Mouse (Mus musculus): ENCODE measurements around the gene Cbx1. TPM values are rescaled to one million over a fixed set of nuclear protein-coding genes. Genes with fewer than 3 reads are reported as not detected.

The Cbx1 gene
- polyA plus RNA-seq, 2 experiments = 23.5 to 25.0 TPM

- H3K4me1 ChIP-seq (replicated peaks; ENCODE audit: control insufficient read depth in 2 of 2, insufficient read depth in 2 of 2, low read length in 1 of 2) = peaks cover 23 to 32% of the 10 kb centered on the region in 2 experiments
- TF ChIP-seq EP300 (IDR thresholded peaks at IDR 0.05; ENCODE audit: low read depth) (no peak), CTCF (IDR thresholded peaks at IDR 0.05; ENCODE audit: low read depth) (no peak)
Observed at GRCm38 (mm10) chr11:96827917-96828316, 39.0 kb downstream of the Cbx1 start.

GRCm38 (mm10) chr11:96828881-96829280 is 40.0 kb downstream of the Cbx1 start:
- Histone ChIP-seq H3K4me3 (ENCODE audit: insufficient read depth in 1 of 2, low read depth in 2 of 2, low read length in 2 of 2) (peak overlapping the region; percentile 83 to 98), H3K9me3 (ENCODE audit: control insufficient read depth, low read length) (no peaks in the 10 kb centered on the region), H3K4me1 (replicated peaks; ENCODE audit: control insufficient read depth in 2 of 2, insufficient read depth in 2 of 2, low read length in 1 of 2) (peaks cover 21 to 32% of the 10 kb centered on the region in 2 experiments), H3K9ac (replicated peaks) (peak overlapping the region; percentile 94), H3K36me3 (replicated peaks; ENCODE audit: control insufficient read depth, insufficient read depth, low read depth) (peaks cover 17% of the 10 kb centered on the region), H3K4me2 (ENCODE audit: low read depth) (peak overlapping the region; percentile 91), H3K27me3 (ENCODE audit: control insufficient read depth, insufficient read depth, low read length) (no peaks in the 10 kb centered on the region), H3K27ac (peak overlapping the region; percentile 94)
- DNase-seq (ENCODE audit: low read depth in 3 of 3, low spot score in 3 of 3) = no peak
- TF ChIP-seq EP300 (IDR thresholded peaks at IDR 0.05; ENCODE audit: low read depth) (no peak), CTCF (IDR thresholded peaks at IDR 0.05; ENCODE audit: low read depth) (no peak)
- ATAC-seq (ENCODE audit: insufficient read depth) = no peak
- 13% methylated on average over 10 of the region's 10 CpGs for WGBS (ENCODE audit: insufficient replicate concordance)

More at GRCm38 (mm10) chr11:96827917-96828316, 39.0 kb downstream of the Cbx1 start:
- Histone ChIP-seq H3K9me3 (ENCODE audit: control insufficient read depth, low read length) (no peaks in the 10 kb centered on the region), H3K4me3 (ENCODE audit: insufficient read depth in 1 of 2, low read depth in 2 of 2, low read length in 2 of 2) (no peak overlapping the region), H3K27me3 (ENCODE audit: control insufficient read depth, insufficient read depth, low read length) (no peaks in the 10 kb centered on the region), H3K4me2 (ENCODE audit: low read depth) (peak overlapping the region; percentile 91), H3K9ac (replicated peaks) (peak overlapping the region; percentile 19; the same call in 1 of the 2 replicates), H3K27ac (no peak overlapping the region), H3K36me3 (replicated peaks; ENCODE audit: control insufficient read depth, insufficient read depth, low read depth) (peaks cover 17% of the 10 kb centered on the region)
- WGBS (ENCODE audit: insufficient replicate concordance) = 82% methylated on average over 9 of the region's 9 CpGs
- no peak for DNase-seq (ENCODE audit: low read depth in 3 of 3, low spot score in 3 of 3)
- no peak for ATAC-seq (ENCODE audit: insufficient read depth)

- DNase-seq (ENCODE audit: low read depth in 3 of 3, low spot score in 3 of 3) (peak; percentile 78 to 83 (median 81)), ATAC-seq (ENCODE audit: insufficient read depth) (peak; percentile 84)
- Histone ChIP-seq H3K36me3 (replicated peaks; ENCODE audit: control insufficient read depth, insufficient read depth, low read depth) (peaks cover 17% of the 10 kb centered on the region), H3K9ac (replicated peaks) (peak overlapping the region; percentile 94), H3K4me3 (ENCODE audit: insufficient read depth in 1 of 2, low read depth in 2 of 2, low read length in 2 of 2) (peak overlapping the region; percentile 83 to 98), H3K4me1 (replicated peaks; ENCODE audit: control insufficient read depth in 2 of 2, insufficient read depth in 2 of 2, low read length in 1 of 2) (peaks cover 18 to 29% of the 10 kb centered on the region in 2 experiments), H3K9me3 (ENCODE audit: control insufficient read depth, low read length) (no peaks in the 10 kb centered on the region), H3K27ac (peak overlapping the region; percentile 94), H3K27me3 (ENCODE audit: control insufficient read depth, insufficient read depth, low read length) (no peaks in the 10 kb centered on the region), H3K4me2 (ENCODE audit: low read depth) (peak overlapping the region; percentile 91)
- under 1% methylated on average over 33 of the region's 33 CpGs for WGBS (ENCODE audit: insufficient replicate concordance)
- TF ChIP-seq CTCF (IDR thresholded peaks at IDR 0.05; ENCODE audit: low read depth) (peak; percentile 62), EP300 (IDR thresholded peaks at IDR 0.05; ENCODE audit: low read depth) (no peak)
Observed at GRCm38 (mm10) chr11:96829403-96829812, 40.5 kb downstream of the Cbx1 start.

- WGBS (ENCODE audit: insufficient replicate concordance) = under 1% methylated on average over 51 of the region's 51 CpGs
- Histone ChIP-seq H3K36me3 (replicated peaks; ENCODE audit: control insufficient read depth, insufficient read depth, low read depth) (peaks cover 17% of the 10 kb centered on the region), H3K4me2 (ENCODE audit: low read depth) (peak within 1 kb of the TSS; percentile 94), H3K9ac (replicated peaks) (peak within 1 kb of the TSS; percentile 94), H3K9me3 (ENCODE audit: control insufficient read depth, low read length) (no peaks in the 10 kb centered on the region), H3K27ac (peak within 1 kb of the TSS; percentile 94), H3K4me1 (replicated peaks; ENCODE audit: control insufficient read depth in 2 of 2, insufficient read depth in 2 of 2, low read length in 1 of 2) (peaks cover 17 to 26% of the 10 kb centered on the region in 2 experiments), H3K27me3 (ENCODE audit: control insufficient read depth, insufficient read depth, low read length) (no peaks in the 10 kb centered on the region), H3K4me3 (ENCODE audit: insufficient read depth in 1 of 2, low read depth in 2 of 2, low read length in 2 of 2) (peak within 1 kb of the TSS; percentile 93 to 98)
- TF ChIP-seq CTCF (IDR thresholded peaks at IDR 0.05; ENCODE audit: low read depth) = peak; percentile 22; the same call in 1 of the 2 replicates
- TF ChIP-seq EP300 (IDR thresholded peaks at IDR 0.05; ENCODE audit: low read depth) = peak; percentile 27; the same call in 1 of the 2 replicates
- ATAC-seq (ENCODE audit: insufficient read depth) (peak; percentile 96), DNase-seq (ENCODE audit: low read depth in 3 of 3, low spot score in 3 of 3) (peak; percentile 99 to 100 (median 99))
Observed at GRCm38 (mm10) chr11:96829813-96830538, 41.0 kb downstream of the Cbx1 start, which contains the start of gene Nfe2l1. TSS of gene Nfe2l1 (minus strand) at chr11:96829968.

- no peaks in the 10 kb centered on the region for H3K27me3 ChIP-seq (ENCODE audit: control insufficient read depth, insufficient read depth, low read length)
- TF ChIP-seq CTCF (IDR thresholded peaks at IDR 0.05; ENCODE audit: low read depth) = no peak
- TF ChIP-seq EP300 (IDR thresholded peaks at IDR 0.05; ENCODE audit: low read depth) = no peak
- H3K9ac ChIP-seq (replicated peaks) = peak overlapping the region; percentile 72
- H3K4me3 ChIP-seq (ENCODE audit: insufficient read depth in 1 of 2, low read depth in 2 of 2, low read length in 2 of 2) = peak overlapping the region; percentile 93 to 98
- 11% methylated on average over 13 of the region's 13 CpGs for WGBS (ENCODE audit: insufficient replicate concordance)
- peaks cover 17 to 26% of the 10 kb centered on the region in 2 experiments for H3K4me1 ChIP-seq (replicated peaks; ENCODE audit: control insufficient read depth in 2 of 2, insufficient read depth in 2 of 2, low read length in 1 of 2)
- H3K9me3 ChIP-seq (ENCODE audit: control insufficient read depth, low read length) = no peaks in the 10 kb centered on the region
- peak overlapping the region; percentile 94 for H3K4me2 ChIP-seq (ENCODE audit: low read depth)
- no peak for ATAC-seq (ENCODE audit: insufficient read depth)
- H3K27ac ChIP-seq = peak overlapping the region; percentile 46
- no peak for DNase-seq (ENCODE audit: low read depth in 3 of 3, low spot score in 3 of 3)
- H3K36me3 ChIP-seq (replicated peaks; ENCODE audit: control insufficient read depth, insufficient read depth, low read depth) = peaks cover 17% of the 10 kb centered on the region
Observed at GRCm38 (mm10) chr11:96830539-96831216, 41.8 kb downstream of the Cbx1 start.

Data from liver, embryonic 14.5 days (tissue).